Mouse (Mus musculus) frontal cortex, adult (tissue): ENCODE measurements around the gene Tmem82.
A peak's percentile ranks its signal among the peaks of the same experiment; 100 is the strongest.

Experiments used
- ATAC-seq: cut with Nextera tagmentation; 2 replicates; pipeline ENCODE4 v1.9.2; 2017; ENCODE audit warnings: mild to moderate bottlenecking, moderate library complexity, mixed read lengths; ENCODE audit not compliant: low TSS enrichment

Tmem82 gene

DNA sequence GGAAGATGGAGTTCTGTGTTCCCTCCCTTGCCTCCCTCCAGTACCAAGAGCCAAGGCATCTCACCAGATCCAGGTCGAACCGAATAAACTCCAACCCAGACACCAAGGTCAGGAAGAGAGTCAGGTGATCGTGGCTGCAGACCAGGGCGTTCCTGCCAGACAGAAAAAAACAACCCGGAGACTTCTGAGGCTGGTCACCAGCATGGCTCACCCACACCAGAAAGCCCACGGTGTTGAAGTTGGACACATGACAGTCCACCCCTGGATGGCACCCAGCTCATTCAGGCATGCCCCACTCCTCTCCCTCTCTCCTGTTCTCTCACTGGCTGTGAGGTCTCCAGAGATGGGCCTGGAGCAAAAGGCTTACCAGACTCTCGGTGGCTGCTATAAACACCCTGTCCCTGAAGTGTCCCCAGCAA lies 22.9 kb upstream of the Tmem82 start:
- 0 out of 2 replicates have a peak, but pooled peaks have one; percentile 18 for ATAC-seq

DNA sequence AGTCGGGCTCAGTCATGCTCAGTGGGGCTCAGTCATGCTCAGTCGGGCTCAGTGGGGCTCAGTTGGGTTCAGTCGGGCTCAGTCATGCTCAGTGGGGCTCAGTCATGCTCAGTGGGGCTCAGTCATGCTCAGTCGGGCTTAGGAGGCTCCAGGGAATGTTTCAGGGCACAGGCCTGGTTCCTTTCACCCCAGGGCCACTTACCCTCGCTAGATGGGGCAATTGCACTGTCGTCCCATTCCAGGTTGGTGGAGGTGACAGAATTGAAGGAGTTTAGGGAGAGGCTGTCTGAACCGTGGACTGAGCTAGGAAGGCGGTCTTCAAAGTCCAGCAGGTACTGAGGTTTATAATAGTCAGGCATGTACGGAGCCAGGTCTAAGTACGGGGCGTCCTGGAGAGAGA lies 21.0 kb upstream of the Tmem82 start:
- no peak for ATAC-seq

DNA sequence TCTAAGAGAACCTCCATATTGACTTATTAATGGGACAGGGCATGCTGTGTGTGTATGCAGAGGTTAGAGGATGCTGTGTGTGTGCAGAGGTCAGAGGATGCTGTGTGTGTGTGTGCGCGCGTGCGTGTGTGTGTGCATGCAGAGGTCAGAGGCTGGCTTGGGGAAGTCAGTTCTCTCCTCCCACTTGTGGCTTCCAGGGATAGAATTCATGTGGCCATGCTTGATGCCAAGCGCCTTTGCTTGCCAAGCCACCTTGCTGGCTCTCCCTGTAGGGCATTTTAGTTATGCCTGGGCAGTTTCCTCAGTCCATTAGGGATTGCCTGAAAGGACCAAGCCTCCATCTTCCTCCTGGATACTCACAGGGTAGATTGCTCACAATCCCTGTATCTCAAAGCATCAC lies 18.3 kb upstream of the Tmem82 start:
- no peak for ATAC-seq

DNA sequence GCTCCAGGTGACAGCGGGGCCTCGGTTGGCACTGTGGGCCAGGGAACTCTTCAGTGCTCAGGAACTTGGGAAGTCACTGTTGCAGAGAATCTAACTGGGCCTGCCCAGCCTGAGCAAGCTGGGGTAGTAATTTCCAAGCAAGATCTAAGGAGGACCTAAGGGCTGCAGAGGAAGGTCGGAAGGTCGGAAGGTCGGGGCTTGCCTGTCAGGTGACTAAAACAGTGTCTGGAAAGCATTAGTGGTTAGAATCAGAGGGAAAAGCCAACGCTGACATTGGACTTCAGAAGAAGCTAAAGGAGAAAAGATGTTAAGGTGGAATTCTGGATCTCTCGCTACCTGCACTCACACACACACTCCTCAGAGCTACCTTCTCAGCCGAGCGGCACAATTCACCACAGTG lies 17.6 kb upstream of the Tmem82 start:
- no peak for ATAC-seq

DNA sequence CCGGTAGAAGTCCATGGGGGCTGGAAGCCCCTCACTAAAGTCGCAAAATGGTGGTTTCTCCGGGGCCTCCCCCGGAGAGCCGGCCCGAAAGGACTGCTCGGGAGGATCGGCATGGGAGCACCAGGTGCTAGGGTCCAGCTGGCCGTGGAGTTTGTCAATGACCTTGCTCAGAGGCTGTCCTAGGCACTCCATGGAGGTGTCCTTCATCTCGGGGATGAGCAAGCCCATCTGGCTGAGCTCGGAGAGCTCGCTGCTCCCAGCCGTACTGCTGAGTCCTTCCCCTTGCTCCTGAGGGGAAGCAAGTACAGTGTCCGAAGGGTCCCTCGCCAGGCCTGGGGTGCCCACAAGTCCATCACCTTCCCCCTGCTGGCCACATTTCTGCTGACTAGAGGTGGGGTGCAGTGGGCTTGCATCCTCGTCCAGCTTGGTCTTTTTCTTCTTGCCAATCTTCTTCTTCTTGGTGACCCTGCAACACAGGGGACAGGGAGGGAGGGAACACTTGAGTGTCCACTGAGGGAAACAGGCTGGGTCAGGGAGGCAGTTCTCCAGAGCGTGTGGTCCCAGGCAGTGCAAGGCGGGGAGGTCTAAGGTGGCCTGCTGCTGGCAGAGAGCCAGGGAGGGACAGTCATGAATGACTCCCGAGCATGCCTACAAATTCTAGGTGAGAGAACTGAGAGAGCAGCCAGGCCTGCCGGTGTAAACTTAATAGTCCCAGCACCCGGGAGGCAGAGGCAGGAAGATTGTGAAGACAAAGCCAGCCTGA lies 13.9 kb upstream of the Tmem82 start:
- ATAC-seq: no peak

DNA sequence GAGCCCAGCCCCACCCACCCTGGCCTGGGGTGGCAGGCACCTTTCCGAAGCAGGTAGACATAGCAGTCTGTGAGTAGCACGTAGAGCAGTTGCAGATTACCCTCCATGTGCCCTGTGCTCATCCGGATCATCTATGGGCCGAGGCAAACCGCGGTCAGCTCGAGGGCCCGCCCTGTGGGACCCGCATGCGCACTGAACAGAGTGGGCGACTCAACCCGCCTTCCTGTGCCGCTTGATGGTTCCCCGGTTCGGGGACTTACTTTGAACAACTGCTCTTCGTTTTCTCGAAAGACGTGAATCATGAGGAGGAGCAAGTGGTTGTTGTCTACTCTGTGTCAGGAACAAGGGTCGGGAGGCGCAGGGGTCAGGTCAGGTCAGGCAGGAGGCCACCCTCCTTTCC lies 12.8 kb upstream of the Tmem82 start:
- ATAC-seq: no peak

DNA sequence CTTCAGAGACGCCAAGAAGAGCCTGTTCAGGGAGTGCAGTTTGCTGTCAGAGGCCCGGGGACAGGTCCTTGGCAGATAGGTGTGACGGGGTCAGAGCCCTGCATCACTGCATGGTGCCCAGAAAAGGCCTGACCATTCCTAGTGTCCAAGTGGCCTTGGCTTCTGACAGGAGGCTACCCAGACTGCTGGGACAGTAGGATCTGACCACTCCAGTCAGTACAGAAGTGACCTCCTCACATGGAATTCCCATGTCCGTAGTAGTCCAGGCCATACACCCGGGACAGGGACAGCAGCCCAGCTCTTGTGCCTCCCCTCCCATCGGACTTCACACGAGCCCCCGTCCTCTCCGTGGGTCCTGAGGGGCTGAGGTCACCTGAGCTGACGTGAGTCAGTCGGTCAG lies 11.6 kb upstream of the Tmem82 start:
- no peak for ATAC-seq

DNA sequence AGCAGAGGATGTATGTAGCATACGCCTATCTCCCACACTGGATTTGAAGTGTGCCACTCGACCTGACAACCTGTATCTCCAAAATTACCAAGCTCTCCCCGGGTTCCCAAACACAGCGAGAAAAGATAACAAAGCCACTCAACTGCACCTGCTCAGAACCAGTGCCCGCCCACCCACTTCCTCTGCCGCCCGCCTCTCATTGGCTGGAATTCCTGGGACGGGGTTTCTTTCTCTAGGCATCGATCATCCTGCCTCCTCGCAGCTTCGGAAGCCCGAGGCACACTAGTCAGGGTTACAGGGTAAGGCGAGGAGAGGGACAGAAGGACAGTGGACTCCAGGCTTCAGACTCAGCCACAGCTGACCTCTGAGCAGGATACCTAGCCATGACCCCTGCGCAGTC lies 10.2 kb upstream of the Tmem82 start:
- ATAC-seq: no peak

DNA sequence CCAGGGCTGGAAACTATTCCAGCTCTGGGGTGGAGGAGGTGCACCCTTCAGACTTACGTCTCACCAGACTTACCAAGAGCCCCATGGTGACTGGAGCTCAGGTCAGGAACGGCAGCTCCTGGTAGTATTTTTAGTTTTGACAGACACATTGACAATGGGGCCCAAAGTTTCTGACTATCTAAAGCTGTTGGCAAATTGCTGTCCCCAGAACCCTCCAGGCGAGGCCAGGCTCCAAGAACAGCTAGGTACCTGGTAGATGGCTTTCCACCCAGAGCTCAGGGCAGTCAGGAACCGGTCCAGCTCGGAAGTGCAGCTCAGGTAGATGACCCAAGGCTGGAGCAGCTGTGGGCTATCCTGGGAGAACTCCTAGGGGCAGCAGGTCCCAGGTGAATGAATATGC lies 9.1 kb upstream of the Tmem82 start:
- no peak for ATAC-seq

DNA sequence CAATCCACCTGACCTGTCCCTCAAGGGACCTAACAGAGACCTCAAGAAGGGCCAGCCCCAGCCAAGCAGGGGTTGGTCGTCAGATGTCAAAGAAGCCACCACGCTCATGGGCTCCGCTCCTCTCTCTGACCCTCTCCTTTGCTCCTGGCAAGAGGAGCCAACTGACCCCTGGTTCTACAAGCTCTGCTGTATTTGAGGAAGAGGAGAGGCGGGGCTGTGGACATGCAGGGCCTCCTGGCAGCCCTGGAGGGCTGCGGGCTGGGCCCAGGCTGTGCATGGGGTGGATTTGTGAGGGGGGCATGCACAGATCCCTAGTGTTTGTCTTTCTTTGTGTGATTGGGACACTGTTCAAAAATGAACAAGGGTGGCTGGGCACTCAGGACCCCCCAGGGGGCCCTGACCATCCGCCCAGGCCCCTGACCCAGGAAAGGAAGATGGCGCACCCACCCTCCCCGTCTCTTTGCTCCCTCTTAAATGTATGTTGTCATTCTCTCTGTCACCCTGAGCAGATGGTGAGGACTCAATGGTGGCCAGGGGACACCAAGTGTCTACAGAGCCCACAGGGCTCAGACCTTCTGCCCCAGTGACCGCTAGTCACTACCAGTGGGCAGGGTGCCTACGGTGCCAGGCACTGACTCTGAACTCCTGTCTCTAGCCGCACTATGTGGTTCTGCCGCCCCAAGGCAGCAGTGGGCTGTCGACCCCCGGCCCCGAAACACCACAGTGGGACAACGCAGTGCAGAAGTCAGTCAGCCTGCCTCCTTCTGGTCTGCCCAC lies 7.5 kb upstream of the Tmem82 start:
- ATAC-seq: no peak

DNA sequence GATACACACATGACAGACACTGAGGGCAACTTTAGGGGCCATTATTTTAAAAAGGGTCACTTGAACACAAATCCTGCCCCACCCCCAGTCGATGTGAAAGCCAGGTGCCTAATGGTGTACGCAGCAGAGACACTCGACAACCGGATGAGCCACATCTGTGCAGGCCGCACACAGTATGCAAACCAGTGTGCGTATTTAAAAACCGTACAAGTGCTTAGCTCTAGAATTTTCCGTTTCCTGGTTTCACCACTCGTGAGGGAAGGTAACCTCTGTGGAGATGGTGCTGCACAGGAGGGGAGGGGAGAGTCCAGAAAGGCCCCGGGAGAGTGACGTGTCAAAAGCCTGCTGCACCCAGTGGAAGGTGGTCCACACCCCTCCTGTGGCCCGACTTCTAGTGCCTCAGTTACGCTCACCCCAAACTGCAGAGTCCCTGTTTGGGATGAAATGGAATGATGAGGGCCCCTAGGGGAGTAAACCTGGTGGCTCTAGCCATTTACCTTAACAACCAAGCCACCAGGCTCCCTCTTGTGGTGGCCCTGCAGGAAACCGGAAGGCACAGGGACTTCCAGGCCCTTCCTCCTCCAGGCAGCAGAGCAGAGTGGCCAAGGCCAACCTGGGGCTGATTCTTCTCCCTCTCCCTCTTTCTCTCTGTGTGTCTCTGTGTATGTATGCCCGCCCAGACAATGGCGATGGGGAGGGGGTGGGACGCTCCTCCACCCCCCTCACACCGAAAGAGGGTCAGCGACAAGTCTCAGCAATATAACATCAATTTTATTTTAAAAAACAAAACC lies 6.7 kb upstream of the Tmem82 start:
- ATAC-seq: peak; percentile 57

DNA sequence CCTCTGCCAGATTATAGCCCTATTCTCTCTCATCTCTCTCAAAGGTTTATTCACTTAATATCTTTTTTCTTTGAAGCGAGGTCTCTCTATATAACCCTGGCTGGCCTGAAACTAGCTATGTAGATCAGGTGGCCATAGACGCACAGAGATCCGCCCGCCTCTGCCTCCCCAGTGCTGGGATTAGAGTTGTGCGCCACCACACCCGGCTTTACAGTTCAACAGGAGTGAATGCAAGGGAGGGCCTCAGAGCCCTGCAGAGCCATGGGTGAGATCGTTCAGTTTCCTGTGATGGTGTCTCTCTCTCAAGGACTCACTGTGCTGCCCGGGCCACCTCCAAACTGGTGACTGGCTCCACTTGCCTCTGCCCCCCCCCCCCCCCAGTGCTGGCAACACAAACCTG lies 5.7 kb upstream of the Tmem82 start:
- no peak for ATAC-seq

DNA sequence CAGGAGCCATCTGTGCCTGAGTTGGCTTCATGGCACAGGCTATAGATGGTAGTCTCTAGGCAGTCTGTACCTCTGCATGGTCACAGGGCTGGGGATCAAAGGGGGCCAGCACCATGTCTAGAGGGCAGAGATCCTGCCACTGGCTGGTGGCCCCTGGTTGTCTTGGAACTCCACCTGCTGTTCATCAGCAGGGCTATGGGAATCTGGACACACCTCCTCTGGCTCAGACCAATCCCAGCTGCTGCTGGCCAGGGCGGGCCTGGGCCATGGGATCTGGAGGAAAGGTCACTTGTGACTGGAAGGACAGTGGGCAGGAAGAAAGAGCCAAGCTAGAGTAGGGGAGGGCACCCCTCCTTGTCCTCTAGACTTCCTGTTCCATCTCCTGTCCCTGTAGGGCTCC lies 5.2 kb upstream of the Tmem82 start, which contains the start of gene Slc25a34:
Gene Slc25a34, minus strand, starts transcription at position 156 of the 400 bp plus-strand sequence.
- peak; percentile 43; the same call in 1 of the 2 replicates for ATAC-seq

DNA sequence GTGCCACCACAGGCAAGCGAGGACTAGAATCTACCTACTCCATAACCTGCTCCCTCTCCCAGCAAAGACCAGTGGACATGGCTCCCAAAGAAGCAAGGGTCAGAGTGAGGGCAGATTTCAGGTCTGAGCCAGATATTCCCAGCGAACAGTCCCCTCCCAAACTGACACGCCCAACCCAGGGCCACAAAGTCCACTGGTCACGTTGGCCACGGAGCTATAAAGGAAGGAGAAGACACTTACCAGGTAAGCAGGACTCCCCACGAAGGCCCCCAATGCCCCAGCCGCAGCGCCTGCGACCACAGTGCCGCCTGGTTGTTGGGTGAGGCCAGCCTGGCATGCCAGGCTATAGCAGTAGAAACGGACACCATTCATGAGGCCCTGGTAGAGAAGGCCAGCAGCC lies 4.6 kb upstream of the Tmem82 start:
- ATAC-seq: no peak

DNA sequence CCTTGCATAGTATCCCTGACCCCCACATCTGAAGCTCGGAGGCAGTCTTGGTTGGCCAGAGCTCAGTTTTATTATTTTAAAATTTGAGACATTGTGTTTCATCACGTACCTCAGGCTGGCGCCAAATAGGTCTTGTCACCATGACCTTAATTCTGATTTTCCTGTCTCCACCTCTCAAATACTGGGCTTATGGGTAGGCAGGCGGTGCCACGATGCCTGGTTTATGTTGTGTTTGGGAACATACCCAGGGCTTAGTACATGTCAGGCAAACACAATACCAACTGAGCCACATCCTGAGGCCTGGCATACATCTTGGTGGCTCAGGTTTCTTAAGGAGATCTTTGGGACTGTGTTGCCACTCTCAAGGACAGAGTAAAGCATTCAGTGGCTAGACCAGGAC lies 4.1 kb upstream of the Tmem82 start:
- no peak for ATAC-seq

DNA sequence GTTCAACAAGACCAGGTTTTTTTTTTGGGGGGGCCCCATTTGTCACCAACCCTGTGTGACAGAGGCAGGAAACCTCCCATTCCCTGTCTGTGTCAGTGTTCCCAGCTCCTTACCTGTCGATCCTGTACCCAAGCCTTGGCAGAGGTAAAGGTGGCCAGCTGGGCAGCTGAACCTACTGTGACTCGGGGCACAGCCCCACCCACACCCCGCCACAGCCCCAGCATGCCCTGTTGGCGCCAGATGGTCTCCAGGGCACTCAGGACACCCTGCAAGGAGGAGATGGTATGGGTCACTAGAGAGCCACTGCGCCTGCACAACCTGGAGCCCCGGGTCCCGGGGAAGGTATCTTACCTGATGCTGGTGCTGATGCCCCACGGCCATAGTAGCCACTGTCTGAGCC lies 3.7 kb upstream of the Tmem82 start:
- no peak for ATAC-seq

DNA sequence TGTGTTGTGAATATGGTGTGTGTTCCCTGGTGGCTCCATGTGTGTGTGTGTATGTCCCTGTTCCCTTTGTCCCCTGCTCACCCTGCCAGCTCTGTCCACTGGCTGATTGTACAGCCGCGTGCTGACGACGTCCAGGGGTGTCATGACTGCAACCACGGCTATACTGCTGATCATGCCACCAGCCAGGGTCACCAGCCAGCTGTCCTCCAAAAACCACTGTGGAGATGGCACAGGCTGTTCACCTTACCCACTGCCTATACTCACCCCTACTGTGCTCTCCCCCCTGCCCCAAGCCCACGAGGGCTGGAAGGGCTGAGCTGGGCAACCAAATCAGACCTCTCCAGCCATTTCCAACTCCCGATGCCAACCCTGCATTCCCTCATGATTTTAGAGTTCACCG lies 2.9 kb upstream of the Tmem82 start:
- ATAC-seq: no peak

DNA sequence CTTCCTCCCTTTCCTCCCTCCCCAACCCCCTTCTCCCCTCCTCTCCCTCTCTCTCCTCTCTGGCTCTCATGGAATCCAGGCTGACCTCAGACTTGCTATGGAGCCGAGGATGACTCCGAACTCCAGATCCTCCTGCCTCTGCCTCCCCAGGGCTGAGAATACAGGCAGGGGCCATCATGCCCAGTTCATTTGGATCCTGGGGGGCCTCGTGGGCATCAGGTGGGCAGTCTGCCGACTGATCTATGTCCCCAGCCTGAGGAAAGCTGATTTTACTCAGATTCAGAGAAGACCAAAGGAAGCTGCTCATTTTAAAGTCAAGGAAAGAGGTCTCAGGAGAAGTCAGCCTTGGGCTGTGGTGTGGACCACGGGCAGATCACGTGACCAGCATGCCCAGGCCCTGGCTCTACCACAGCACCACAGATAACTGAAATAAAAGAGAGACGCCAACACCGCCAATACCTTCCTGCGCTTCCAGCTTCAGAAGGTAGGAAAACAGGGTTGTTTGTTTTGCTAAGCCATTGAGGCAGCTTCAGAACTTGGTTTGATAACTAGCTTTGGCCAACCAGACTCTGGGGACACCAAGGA lies 958 bp upstream of the Tmem82 start:
- no peak for ATAC-seq

DNA sequence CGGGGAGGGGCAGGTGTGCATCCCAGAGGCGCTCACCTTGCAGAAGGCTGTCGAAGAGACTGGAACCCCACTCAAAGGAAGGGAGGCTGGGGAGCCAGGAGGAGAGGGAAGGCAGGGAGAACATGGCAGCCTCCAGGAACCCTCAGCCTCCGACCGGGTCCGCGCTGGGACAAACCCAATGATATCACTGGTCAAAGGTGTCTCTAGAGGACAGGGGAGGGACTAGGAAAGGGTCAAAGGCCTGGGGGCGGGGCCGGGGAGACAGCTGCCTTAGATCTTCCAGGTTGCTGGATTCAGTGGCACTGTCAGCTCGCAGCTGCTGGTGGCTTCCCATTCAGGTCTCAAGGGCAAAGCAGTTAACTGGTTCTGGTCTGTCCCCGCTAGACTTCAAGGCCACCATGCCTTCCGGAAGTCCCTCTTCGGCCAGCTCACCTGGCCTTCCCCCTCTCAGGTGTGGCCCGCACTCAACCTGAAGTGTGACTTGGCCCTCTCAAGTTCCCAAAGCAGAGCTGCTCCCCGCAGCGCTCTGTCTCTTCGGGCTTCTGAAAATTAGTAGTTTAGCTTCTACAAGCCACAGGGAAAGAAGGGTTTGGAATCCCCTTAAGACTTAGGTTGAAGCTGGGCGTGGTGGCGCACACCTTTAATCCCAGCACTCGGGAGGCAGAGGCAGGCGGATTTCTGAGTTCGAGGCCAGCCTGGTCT lies 419 bp downstream of the Tmem82 start:
- ATAC-seq: no peak

DNA sequence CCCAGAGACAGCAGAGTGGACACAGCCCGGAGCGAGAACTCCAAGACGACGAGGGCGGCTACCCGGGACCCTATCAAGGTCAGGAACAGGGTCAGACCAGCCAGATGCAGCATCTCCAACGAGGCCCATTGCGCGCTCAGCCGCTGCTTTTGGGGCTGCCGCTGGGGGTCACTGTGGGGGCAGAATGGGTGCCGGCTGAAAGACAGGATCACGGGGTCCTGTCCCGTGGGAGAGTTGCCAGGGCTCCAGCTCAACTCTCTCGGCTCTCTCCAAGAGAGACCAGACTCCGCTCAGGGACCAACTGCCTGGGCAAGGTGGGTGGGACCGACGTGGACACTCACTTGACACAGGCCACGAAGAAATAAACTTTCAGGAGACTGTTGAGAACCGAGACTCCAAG lies 1.1 kb downstream of the Tmem82 start:
- 0 out of 2 replicates have a peak, but pooled peaks have one; percentile 20 for ATAC-seq

DNA sequence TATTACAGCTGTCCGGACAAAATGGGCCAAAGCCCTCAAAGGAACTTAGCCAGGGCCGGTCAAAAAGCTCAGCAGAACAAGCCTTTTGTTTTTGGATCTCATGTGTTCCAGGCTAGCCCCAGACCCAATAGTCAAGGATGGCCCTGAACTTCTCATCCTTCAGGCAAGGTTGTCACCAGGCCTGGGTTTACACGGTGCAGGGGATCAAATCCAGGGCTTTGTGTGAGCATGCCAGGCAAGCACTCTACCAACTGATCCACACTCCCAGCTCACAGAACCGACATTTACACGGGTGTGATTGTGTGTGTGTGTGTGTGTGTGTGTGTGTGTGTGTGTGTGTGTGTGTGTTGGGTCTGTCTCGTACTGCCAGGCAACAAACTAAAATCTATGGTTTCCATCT lies 1.6 kb downstream of the Tmem82 start:
- no peak for ATAC-seq
